Mouse (Mus musculus): Measurements from ENCODE around the gene Use1. TPM values are rescaled to one million over a fixed set of nuclear protein-coding genes. Genes with fewer than 3 reads are reported as not detected.

The Use1 gene
- polyA plus RNA-seq, 1 experiment from 2014 or later = 95.4 TPM

Other genes with a start within 250 kb of the Use1 start
- gene Myo9b, start 94.1 kb upstream of the Use1 start, polyA plus RNA-seq (2014; fragmentation: Nextera tagmentation; extraction: Ambion mirVana) = 16.8 and 17.9 TPM in 2 replicates
- 134 and 144 TPM in 2 replicates for gene Haus8, start 93.9 kb upstream of the Use1 start, polyA plus RNA-seq (2014; fragmentation: Nextera tagmentation; extraction: Ambion mirVana)
- 3.6 TPM in 2 replicates for gene Ocel1, start 4.5 kb downstream of the Use1 start, polyA plus RNA-seq (2014; fragmentation: Nextera tagmentation; extraction: Ambion mirVana)
- 57.1 and 62.4 TPM in 2 replicates for gene Nr2f6, start 15.1 kb downstream of the Use1 start, polyA plus RNA-seq (2014; fragmentation: Nextera tagmentation; extraction: Ambion mirVana)
- 10.8 TPM in 2 replicates for gene Ushbp1, start 29.0 kb downstream of the Use1 start, polyA plus RNA-seq (2014; fragmentation: Nextera tagmentation; extraction: Ambion mirVana)
- gene Babam1, start 30.0 kb downstream of the Use1 start, polyA plus RNA-seq (2014; fragmentation: Nextera tagmentation; extraction: Ambion mirVana) = 84.5 and 86.1 TPM in 2 replicates
- gene Ankle1, start 39.2 kb downstream of the Use1 start, polyA plus RNA-seq (2014; fragmentation: Nextera tagmentation; extraction: Ambion mirVana) = 16.7 and 20.7 TPM in 2 replicates
- 20.8 and 29.2 TPM in 2 replicates for gene Abhd8, start 96.8 kb downstream of the Use1 start, polyA plus RNA-seq (2014; fragmentation: Nextera tagmentation; extraction: Ambion mirVana)
- gene Mrpl34, start 98.1 kb downstream of the Use1 start, polyA plus RNA-seq (2014; fragmentation: Nextera tagmentation; extraction: Ambion mirVana) = 191 and 193 TPM in 2 replicates
- 76.7 and 79.1 TPM in 2 replicates for gene Dda1, start 102.4 kb downstream of the Use1 start, polyA plus RNA-seq (2014; fragmentation: Nextera tagmentation; extraction: Ambion mirVana)
- gene Ano8, start 119.1 kb downstream of the Use1 start, polyA plus RNA-seq (2014; fragmentation: Nextera tagmentation; extraction: Ambion mirVana) = 1.5 and 1.8 TPM in 2 replicates
- gene Gtpbp3, start 121.3 kb downstream of the Use1 start, polyA plus RNA-seq (2014; fragmentation: Nextera tagmentation; extraction: Ambion mirVana) = 3.3 and 4.4 TPM in 2 replicates
- gene Plvap, start 144.9 kb downstream of the Use1 start, polyA plus RNA-seq (2014; fragmentation: Nextera tagmentation; extraction: Ambion mirVana) = 109 and 121 TPM in 2 replicates
- 0.35 and 0.89 TPM in 2 replicates for gene Ccdc194, start 158.9 kb downstream of the Use1 start, polyA plus RNA-seq (2014; fragmentation: Nextera tagmentation; extraction: Ambion mirVana)
- 10.8 and 19.0 TPM in 2 replicates for gene Bst2, start 170.6 kb downstream of the Use1 start, polyA plus RNA-seq (2014; fragmentation: Nextera tagmentation; extraction: Ambion mirVana)
- gene Mvb12a, start 176.1 kb downstream of the Use1 start, polyA plus RNA-seq (2014; fragmentation: Nextera tagmentation; extraction: Ambion mirVana) = 62.2 and 64.0 TPM in 2 replicates
- gene Tmem221, start 192.0 kb downstream of the Use1 start, polyA plus RNA-seq (2014; fragmentation: Nextera tagmentation; extraction: Ambion mirVana) = 0.53 TPM in 1 of 2 replicates, not detected in the other
- gene Nxnl1, start 199.8 kb downstream of the Use1 start, polyA plus RNA-seq (2014; fragmentation: Nextera tagmentation; extraction: Ambion mirVana) = not detected in 2 replicates
- gene Slc27a1, start 202.0 kb downstream of the Use1 start, polyA plus RNA-seq (2014; fragmentation: Nextera tagmentation; extraction: Ambion mirVana) = 14.6 and 15.3 TPM in 2 replicates
- gene Pgls, start 225.3 kb downstream of the Use1 start, polyA plus RNA-seq (2014; fragmentation: Nextera tagmentation; extraction: Ambion mirVana) = 199 and 201 TPM in 2 replicates
- 1.4 and 1.5 TPM in 2 replicates for gene Fam129c, start 230.8 kb downstream of the Use1 start, polyA plus RNA-seq (2014; fragmentation: Nextera tagmentation; extraction: Ambion mirVana)
- 58.1 and 61.6 TPM in 2 replicates for gene Colgalt1, start 244.2 kb downstream of the Use1 start, polyA plus RNA-seq (2014; fragmentation: Nextera tagmentation; extraction: Ambion mirVana)